Mouse (Mus musculus) cerebellum, adult 8-10 months (tissue): ENCODE results near the gene Hes2.

Experiments
- DNase-seq: peaks from one replicate; pipeline ENCODE4 v3.0.0; 2022

Hes2 gene

GRCm38 (mm10) chr4:152186205-152187082, 27.8 kb downstream of the Hes2 start:
- no peak for DNase-seq

GRCm38 (mm10) chr4:152187142-152187541, 28.5 kb downstream of the Hes2 start:
- no peak for DNase-seq

DNA sequence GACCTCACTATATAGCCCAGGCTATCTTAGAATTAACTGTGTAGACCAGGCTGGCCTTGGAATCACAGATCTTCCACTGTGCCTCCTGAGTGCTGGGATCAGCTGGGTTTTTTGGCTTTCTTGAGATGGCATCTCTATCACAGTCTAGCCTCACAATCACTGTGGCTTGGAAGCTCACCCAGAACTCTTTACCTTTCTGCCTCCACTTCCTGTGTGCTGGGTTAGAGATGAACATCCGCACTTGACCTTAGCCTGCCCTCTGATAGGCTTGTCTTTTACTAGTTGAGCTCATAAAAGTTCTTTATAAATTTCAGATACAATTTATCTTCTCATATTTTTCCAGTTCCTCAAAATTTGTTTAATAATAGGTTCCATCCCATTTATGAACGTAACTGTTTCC, 30.0 kb downstream of the Hes2 start:
- no peak for DNase-seq

GRCm38 (mm10) chr4:152189071-152189470, 30.4 kb downstream of the Hes2 start:
- no peak for DNase-seq

GRCm38 (mm10) chr4:152189691-152190090, 31.0 kb downstream of the Hes2 start:
- no peak for DNase-seq

DNA sequence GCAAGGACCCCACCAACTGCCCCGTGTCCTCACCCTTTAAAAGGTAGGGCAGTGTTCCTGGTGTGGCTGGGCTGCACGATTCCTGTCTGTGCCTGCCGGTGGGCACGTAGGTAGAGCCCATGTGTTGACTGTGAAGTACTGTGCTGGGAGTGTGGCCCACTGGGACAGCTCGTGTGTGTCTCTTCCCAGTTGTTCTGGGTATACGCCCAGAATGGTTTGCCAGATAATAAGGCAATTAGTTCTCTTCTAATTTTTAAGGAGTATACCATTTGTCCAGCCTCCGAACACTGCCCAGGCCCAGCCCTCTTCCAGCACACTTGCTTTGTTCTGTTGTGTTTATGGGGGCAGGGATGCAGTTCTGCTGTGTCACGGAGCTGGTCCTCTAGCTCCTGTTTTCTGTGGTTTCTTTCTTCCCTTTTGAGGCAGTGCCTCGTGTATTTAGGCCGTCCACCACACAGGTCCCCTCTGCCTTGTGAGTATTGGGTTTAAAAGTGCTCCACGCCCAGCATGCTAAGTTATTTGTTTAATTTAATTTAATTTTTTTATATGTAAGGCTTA, 31.5 kb downstream of the Hes2 start:
- no peak for DNase-seq

- DNase-seq: no peak
Observed at GRCm38 (mm10) chr4:152190701-152191100, 32.0 kb downstream of the Hes2 start.

DNA sequence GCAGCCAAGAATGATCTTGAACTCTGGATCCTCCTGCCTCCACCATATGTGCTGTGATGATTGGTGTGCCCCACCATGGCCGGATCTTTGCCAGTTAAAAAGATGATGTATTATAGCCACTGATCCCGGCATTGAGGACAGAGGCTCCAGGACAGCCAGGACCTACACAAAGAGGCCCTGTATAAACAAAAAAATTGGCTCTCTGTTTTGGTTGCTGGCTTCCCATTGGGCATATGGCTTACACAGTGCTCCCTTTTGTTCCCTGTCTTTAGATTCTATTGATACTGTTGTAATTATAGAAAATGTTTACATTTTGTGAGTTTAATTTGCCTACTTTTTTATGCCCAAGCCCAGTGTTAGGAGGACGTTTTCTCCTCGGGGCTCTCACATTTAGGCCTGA, 33.9 kb downstream of the Hes2 start:
- DNase-seq: no peak

DNA sequence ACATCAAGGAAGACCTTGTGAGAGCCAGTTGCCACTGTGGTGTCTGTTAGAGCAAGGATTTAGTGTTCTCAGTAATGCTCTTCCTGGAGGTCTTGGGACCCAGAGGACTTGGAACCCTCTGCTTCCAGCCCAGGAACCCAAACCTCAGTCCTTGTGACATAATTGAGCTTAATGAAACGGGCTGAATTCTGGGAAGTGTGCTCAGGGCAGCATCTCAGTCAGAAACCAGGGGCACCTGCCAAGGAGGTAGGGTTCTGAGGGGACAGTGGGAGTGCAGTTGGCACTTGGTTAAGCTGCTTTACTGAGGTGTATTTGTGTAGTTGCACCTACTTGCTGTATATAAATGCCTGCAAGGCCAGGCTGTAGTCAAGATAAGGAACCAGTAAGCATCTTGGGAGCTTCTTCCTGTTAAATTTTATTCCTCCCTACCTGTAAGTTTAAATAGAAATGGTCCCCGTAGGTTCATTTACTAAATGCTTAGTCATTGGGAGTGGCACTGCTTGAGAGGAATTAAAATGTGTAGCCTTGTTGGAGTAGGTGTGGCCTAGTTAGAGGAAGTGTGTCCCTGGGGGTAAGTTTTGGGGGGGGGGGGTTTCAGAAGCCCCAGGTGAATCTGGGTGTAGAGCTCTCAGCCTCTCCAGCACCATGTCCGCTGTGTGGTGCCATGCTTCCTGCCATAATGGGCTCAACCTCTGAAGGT, 36.0 kb downstream of the Hes2 start:
- peak; percentile 33 for DNase-seq

DNA sequence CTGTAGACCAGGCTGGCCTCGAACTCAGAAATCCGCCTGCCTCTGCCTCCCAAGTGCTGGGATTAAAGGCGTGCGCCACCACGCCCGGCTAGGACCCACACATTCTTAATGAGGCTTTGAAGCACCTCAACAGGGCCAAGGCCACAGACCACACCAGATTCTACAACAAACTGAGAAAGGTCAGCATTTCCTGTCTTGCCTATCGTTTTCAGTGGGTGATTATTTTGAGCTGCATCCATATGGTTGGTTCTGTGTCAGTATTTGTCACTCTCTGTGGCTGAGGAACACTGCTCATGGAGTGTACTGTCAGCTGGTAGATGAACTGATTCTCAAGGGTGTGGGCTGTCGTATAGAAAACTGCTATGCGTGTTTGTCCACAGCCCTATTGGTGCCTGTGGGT, 37.6 kb downstream of the Hes2 start:
- DNase-seq: no peak

DNA sequence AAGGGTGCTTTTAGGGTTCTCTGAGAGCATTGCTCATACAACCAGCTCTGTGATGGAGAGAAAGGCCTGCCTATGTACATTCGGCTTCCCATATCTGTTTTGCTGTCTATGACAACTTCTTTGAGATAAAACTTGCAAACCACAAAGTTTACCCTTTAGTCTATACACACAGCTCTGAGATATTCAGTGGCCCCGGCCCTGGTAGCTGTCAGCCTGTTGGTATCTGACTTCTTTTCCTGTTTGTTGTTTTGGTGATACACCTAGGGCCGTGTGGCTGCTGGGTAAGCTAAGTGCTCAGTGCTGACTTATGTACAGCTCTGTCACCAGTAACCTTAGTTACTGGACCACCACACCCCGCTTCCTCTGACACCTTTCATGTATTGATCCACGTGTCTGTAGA, 38.9 kb downstream of the Hes2 start:
- no peak for DNase-seq

- DNase-seq: no peak
Observed at GRCm38 (mm10) chr4:152199617-152200016, 41.0 kb downstream of the Hes2 start.

DNA sequence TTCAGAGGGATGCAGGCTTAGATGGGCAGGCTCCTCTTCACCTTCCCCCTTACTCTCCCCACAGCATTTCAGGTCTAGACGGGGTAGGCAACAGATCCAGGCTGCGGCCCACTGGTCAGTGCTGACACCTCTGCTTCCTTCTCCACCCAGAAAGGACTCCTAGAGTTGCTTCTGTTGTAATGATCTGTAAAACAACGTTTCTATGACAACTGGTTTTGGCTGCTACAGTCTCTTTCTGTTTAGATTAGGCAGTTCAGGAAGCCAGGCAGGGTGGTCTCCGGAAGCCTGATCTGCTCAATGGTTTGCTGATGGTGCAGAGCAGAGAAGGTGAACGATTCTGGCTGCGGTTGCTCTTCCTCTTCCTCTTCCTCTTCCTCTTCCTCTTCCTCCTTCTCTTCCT, 42.8 kb downstream of the Hes2 start:
- no peak for DNase-seq

GRCm38 (mm10) chr4:152202418-152202817, 43.8 kb downstream of the Hes2 start:
- DNase-seq: no peak

GRCm38 (mm10) chr4:152202905-152203304, 44.2 kb downstream of the Hes2 start:
- DNase-seq: no peak

DNA sequence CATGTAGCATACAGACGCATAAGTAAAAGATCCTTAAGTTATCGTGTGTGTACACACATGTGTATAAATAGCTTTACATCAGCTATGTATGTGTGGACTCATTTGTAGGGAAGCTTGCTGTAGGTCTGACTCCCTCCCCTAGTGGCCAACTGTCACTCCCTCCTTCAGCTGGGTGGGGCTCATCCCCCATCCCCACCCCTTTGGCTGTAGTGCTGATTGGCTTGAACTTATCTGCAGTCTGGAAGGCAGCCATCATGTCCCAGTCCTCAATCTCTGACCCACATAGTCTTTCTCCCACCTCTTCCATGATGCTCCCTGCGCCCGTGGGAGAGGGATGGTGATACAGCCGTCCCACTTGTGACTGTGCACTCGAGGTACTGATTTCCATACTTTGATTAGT, 46.0 kb downstream of the Hes2 start:
- DNase-seq: no peak

DNA sequence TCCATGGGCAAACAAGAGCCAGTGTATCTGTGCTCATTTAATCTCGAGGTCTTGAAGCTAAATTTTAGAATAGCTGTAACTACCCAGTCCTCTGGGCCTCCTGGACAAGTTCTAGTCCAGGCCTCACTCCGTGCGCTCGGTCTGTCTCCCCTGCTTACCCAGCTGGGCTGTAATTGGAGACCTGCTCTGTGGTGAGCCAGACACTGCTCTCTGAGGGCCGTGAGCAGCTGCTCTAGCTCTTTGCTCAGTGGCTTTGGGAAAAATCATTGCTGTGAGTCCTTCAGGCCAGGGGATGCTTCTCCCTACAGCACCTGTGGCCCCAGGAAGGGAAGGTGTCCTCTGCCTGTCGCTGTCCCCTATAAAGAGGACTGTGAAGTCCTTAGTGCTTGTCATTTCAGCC, 47.5 kb downstream of the Hes2 start:
- no peak for DNase-seq

DNA sequence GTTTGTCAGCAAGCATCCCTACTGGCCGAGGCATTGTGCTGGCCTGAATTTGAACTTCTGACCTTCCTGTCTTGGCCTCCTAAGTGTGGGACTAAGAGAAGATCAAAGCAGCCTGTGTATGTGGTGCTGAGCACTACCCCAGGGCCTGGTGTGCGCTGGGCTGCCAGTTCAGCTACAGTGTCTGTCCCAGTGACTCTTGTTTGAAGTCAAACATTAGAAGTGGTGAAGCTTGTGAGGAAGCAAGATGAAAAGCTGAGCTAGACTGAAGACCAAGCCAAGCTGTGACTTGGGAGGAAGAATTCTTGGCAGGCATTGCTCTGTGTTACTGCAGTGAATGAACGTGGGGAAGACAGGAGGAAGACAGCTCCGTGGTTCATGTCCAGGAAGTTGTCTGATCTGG, 51.0 kb downstream of the Hes2 start:
- no peak for DNase-seq
